Mouse (Mus musculus) kidney, postnatal 36 days (tissue): ENCODE data around the gene Fbrsl1.
A peak's percentile ranks its signal among the peaks of the same experiment; 100 is the strongest.

Source experiments
- DNase-seq, 2 experiments: peaks; one replicate each; pipeline ENCODE4 v3.0.0; 2021 to 2022; ENCODE audit warnings: mixed read lengths in 2 of 2

Gene Fbrsl1

GRCm38 (mm10) chr5:110448436-110449134 is at the start of gene Fbrsl1:
Gene Fbrsl1 (minus strand): TSS chr5:110448503.
- DNase-seq = peak; percentile 98 to 99

DNA sequence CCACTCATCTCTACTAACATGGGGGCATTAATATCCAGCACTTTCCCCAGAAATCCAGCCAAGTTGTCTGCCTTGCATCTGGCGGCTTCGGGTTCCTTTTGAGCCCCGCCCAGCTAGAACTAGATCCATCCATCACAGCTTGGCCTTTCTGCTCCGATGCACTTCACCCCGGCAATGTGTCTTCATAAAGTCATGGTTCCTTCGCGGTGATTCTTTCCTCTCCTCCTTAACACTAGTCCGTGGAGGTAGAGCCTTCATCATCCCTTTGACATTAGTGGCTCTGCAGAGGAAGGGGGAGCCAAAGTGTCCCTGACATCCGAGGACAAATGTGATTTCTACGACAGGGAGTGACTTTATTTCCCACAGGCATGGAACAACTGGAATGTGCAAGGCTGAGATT is 49.8 kb upstream of the Fbrsl1 start:
- DNase-seq = no peak

DNA sequence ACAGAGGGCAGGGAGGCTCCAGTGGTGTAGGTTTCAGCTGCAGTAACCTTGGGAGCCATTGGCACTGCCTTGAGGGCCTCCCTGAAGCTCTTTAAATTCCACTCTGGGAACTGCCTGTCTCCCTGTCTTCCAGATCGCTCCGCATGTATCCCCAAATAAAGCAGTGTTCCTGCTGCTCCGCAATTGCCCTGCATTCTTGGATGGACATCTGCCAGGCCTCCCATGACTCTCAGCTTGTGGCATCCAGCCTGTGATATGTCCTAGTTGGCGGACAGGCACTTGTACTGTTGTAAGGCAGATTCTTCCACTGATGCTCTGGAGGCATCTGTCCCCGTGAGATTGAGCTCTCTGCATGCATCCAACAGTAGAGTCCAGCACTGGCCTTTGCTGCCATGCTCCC is 49.3 kb upstream of the Fbrsl1 start:
- no peak for DNase-seq

- DNase-seq = peak in 1 of 2 experiments; percentile 19
These were observed 46.7 kb upstream of the Fbrsl1 start for GRCm38 (mm10) chr5:110495051-110495450.

DNA sequence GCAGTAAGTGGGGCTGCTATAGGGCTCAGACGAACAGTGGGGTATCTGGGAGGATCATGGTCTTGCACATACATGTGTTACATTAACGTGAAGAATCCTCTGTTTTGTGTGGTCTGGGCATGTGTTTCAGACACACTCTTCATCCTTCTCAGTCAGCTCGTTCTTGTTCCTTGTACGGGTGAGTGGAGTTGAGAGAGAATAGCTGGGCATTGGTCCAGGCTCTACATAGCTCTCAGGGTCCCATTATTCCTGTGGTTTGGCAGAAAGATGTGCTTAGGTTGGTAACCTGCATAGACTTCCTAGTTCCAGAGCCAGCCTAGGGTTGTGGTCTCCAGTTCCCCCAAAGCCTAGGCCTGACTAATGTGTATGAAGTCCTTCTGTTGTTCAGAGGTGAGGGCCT is 46.1 kb upstream of the Fbrsl1 start:
- no peak for DNase-seq

- DNase-seq = peak; percentile 80 to 88
These were observed 45.5 kb upstream of the Fbrsl1 start for GRCm38 (mm10) chr5:110493785-110494184.

GRCm38 (mm10) chr5:110489639-110490038 is 41.3 kb upstream of the Fbrsl1 start:
- no peak for DNase-seq

- DNase-seq = no peak
These were observed 39.6 kb upstream of the Fbrsl1 start for GRCm38 (mm10) chr5:110487943-110488342.

DNA sequence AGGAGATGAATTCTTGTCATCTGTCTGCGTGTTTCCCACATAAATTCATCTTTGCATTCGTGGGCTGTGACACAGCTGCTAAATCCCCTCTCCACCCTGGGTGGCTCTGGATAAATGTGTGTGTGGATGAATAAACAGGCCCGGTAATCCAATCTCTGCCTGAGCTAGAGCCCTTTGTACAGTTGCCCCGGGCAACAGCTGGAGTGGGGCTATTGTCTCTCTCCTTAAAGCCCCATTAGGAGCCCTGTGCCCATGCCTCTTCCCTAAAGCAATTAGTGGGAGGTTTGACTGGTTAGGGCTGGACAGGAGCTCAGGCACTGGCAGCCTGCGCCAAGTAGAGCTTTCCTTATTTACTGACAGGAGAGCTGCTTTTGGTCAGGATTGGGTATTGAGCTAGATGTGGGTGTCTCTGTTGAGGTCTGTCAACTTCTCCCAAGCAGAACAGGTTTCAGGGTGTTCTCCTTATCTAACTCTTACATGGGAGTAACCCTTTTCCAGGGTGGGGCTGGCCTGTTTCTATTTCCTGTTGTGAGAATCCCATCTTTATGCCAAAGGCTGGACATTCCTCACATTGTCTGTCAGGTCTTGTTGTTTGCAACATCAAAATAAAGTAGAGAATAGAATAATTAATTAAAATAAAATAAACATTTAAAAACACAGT is 38.5 kb upstream of the Fbrsl1 start:
- no peak for DNase-seq

GRCm38 (mm10) chr5:110484711-110485110 is 36.4 kb upstream of the Fbrsl1 start:
- DNase-seq = no peak

- no peak for DNase-seq
These were observed 30.9 kb upstream of the Fbrsl1 start for GRCm38 (mm10) chr5:110479228-110479627.

DNA sequence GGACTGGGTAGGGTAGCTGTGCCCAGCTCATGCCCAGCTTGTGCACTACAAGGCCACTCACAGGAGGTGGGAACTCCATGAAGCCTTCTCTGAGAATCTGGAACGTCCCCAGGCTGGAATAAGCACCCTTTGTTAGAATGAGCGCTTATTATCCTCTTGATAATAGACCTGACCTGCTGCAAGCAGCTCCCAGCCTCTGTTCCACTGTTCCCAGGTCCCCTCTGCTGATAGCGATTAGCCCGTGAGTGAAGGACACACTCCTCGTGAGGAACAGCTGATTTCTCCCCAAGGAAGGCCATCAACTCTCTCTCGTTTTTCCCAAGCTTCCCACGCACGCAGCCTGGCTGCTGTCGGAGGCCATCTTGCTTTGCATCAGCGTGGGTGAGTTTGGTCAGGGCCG is 25.9 kb upstream of the Fbrsl1 start:
- no peak for DNase-seq

DNA sequence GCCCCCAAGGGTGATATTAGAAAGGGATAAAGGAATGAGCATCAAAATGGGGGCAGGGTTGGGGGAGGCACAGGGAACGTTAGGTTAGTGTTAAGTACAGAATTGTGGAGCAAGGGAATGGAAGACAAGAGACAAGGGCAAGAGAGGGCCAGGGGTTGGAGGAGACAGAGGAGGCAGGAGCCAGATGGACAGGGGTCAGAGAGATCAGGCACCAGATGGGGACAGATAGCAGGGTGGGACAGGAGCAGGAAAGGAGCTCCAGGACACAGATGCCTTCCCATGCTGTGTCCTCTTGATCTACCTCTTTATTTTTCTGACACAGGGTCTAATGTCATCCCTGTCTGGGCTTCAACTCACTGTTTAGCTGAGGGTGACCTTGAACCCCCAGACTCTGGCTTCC is 24.5 kb upstream of the Fbrsl1 start:
- DNase-seq = no peak

DNA sequence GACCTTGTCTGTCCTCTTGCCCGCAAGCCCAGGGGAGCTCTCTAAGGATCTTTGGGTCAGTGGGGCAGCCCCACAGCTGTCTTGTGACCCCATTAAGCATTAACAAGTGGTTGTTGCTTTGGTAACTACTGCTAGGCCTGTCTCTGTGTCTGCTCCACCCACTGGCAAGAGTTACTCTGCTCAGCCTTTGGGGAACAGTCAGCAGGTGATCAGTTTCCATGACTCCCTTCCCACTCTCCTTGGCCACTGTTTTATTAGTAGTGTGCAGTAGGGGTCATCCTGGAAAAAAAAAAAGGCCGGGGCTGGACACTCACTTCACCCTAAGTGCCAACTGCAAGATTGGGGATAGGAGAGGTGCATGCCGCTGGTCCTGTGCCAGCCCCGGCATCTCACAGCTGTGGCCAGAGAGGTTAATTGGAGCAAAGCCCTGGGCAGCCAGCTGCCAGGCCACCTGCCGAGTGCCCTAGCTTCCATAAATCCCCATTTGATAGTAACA is 23.7 kb upstream of the Fbrsl1 start:
- peak; percentile 74 to 82 for DNase-seq

DNA sequence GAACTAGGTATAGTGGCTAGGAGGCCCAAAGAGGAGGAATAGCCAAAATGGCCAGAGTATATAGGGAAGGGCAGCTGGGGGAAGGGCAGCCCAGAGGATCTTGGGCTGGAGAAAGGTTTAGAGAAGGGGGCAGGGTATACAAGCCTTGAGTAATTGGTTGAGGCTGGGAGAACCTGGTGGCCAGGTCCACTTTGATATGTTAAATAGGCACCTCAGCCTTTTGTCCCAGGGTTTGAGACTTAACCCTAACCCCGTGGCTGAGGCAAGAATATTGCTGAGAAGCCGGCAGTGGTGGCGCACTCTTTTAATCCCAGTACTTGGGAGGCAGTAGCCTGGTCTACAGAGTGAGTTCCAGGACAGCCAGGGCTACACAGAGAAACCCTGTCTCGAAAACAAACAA is 23.0 kb upstream of the Fbrsl1 start:
- no peak for DNase-seq

GRCm38 (mm10) chr5:110469227-110469925 is 21.1 kb upstream of the Fbrsl1 start:
- no peak for DNase-seq

- DNase-seq = peak; percentile 64 to 72
These were observed 20.0 kb upstream of the Fbrsl1 start for GRCm38 (mm10) chr5:110468296-110468695.

GRCm38 (mm10) chr5:110467725-110468124 is 19.4 kb upstream of the Fbrsl1 start:
- DNase-seq = no peak

- peak in 1 of 2 experiments; percentile 10 for DNase-seq
These were observed 18.5 kb upstream of the Fbrsl1 start for GRCm38 (mm10) chr5:110466531-110467424.

DNA sequence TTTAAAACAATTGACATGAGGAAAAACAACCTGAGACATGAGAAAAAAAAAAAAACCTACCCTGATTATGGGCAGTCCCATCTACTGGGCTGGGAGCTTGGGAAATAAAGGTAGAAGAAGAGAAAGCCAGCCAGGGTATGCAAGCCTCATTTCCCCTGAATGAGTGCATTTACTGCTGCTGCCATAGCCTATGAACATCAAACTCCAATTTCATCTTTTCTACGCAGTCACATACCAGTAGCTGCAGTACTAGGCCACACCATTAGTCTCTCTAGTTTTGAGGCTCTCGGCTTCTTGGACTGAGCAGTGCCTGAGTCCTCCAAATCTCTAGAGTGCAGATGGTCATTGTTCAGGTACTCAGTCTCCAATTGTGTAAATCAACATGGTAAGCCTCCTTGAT is 14.3 kb upstream of the Fbrsl1 start:
- DNase-seq = no peak

- DNase-seq = no peak
These were observed 10.6 kb upstream of the Fbrsl1 start for GRCm38 (mm10) chr5:110458936-110459335.

DNA sequence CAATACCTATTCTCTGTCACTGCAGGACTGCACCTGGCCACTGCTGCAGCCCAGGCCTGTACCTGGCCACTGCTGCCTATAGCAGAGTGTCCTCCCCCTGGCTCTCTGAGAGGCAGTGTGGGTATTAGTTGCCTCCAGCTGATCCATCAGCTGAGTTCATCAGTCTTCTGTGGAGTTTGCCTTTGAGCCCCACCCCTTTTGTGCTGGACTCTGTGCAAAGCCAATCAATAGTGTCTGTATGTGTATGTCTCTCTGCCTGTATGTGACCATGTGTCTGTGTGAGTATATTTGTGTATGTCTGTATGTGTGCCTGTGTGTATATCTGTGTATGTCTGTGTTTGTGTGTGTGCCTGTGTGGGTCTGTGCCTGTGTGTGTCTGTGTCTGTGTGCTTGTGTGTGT is 7.0 kb upstream of the Fbrsl1 start:
- DNase-seq = no peak

GRCm38 (mm10) chr5:110449294-110449693 is 991 bp upstream of the Fbrsl1 start:
- no peak for DNase-seq
